26 mouse cellular contexts compared by ENCODE assay signal in genomic region chr6:120725986-120726385, GRCm38 (mm10). TPM values are rescaled to one million over a fixed set of nuclear protein-coding genes. Genes with fewer than 3 reads are reported as not detected.
A peak's percentile ranks its signal among the peaks of the same experiment; 100 is the strongest.
DNase-seq lines count a peak whose midpoint lies in the region; ATAC-seq and TF ChIP-seq lines count a peak whose summit lies in the region.
"Had no signal": no experiment of that assay in that cellular context is flagged by ENCODE, and none has a peak within 500 bp of the region (broad histone marks: within the 10 kb centered on the region; RNA-seq: fewer than 3 reads in every experiment).

No protein-coding gene starts in this region.

- H3K4me1 ChIP-seq in heart, postnatal 0 days (ENCODE audit: control insufficient read depth, insufficient read depth) = no peaks in the 10 kb centered on the region
- no peaks in the 10 kb centered on the region for H3K4me1 ChIP-seq in lung, postnatal 0 days (ENCODE audit: insufficient read depth, low read depth, low read length)
- H3K4me1 ChIP-seq: embryonic facial prominence, embryonic 13.5 days; forebrain, embryonic 12.5 days; hindbrain, embryonic 10.5 days; kidney, embryonic 15.5 days; limb, embryonic 12.5 days; liver, embryonic 12.5 days; midbrain, embryonic 15.5 days had no signal

- ATAC-seq in heart, postnatal 0 days (ENCODE audit: insufficient read depth, low read depth) = no peak
- ATAC-seq in lung, postnatal 0 days = no peak
- ATAC-seq: CD4-positive, CD25-positive, alpha-beta regulatory T cell, adult 4 months; liver, embryonic 12.5 days; midbrain, embryonic 15.5 days had no signal

- intact Hi-C loops in heart, postnatal 25 days (cut with DNase I) = no loop called here

- H3K9ac ChIP-seq in heart, postnatal 0 days (replicated peaks; ENCODE audit: low read depth, low read length) = no peak overlapping the region
- H3K9ac ChIP-seq in lung, postnatal 0 days (replicated peaks; ENCODE audit: low read depth) = no peak overlapping the region
- H3K9ac ChIP-seq: embryonic facial prominence, embryonic 13.5 days; forebrain, embryonic 12.5 days; kidney, embryonic 15.5 days; limb, embryonic 12.5 days; liver, embryonic 12.5 days; midbrain, embryonic 15.5 days had no signal

- no peaks in the 10 kb centered on the region for H3K36me3 ChIP-seq in heart, postnatal 0 days (replicated peaks; ENCODE audit: control insufficient read depth, insufficient read depth, low read length)
- no peaks in the 10 kb centered on the region for H3K36me3 ChIP-seq in lung, postnatal 0 days (ENCODE audit: insufficient read depth, low read length)
- H3K36me3 ChIP-seq: embryonic facial prominence, embryonic 13.5 days; forebrain, embryonic 12.5 days; kidney, embryonic 15.5 days; limb, embryonic 12.5 days; midbrain, embryonic 15.5 days had no signal

- H3K4me2 ChIP-seq in heart, postnatal 0 days (ENCODE audit: low read depth, low read length) = no peak overlapping the region
- H3K4me2 ChIP-seq in lung, postnatal 0 days (replicated peaks; ENCODE audit: low read depth, low read length) = no peak overlapping the region
- H3K4me2 ChIP-seq: embryonic facial prominence, embryonic 13.5 days; forebrain, embryonic 12.5 days; kidney, embryonic 15.5 days; limb, embryonic 12.5 days; liver, embryonic 12.5 days; midbrain, embryonic 15.5 days had no signal

- H3K27ac ChIP-seq in heart, postnatal 0 days (ENCODE audit: low read depth) = no peak overlapping the region
- H3K27ac ChIP-seq in lung, postnatal 0 days (ENCODE audit: low read length) = no peak overlapping the region
- H3K27ac ChIP-seq: embryonic facial prominence, embryonic 13.5 days; forebrain, embryonic 12.5 days; gastrocnemius, adult 2 months; hindbrain, embryonic 10.5 days; kidney, embryonic 15.5 days; limb, embryonic 12.5 days; liver, embryonic 12.5 days; midbrain, embryonic 15.5 days had no signal

- no peaks in the 10 kb centered on the region for H3K27me3 ChIP-seq in heart, postnatal 0 days (ENCODE audit: control insufficient read depth, insufficient read depth, low read length)
- no peaks in the 10 kb centered on the region for H3K27me3 ChIP-seq in lung, postnatal 0 days (replicated peaks; ENCODE audit: insufficient read depth, low read length)
- H3K27me3 ChIP-seq: embryonic facial prominence, embryonic 13.5 days; forebrain, embryonic 12.5 days; kidney, embryonic 15.5 days; limb, embryonic 12.5 days; liver, embryonic 12.5 days; midbrain, embryonic 15.5 days had no signal

- TF ChIP-seq EP300 in heart, postnatal 0 days (IDR thresholded peaks at IDR 0.05; ENCODE audit: low read depth) = no peak
- TF ChIP-seq EP300 in lung, postnatal 0 days (IDR thresholded peaks at IDR 0.05) = no peak

- no peak for TF ChIP-seq CTCF in heart, postnatal 0 days (IDR thresholded peaks at IDR 0.05; ENCODE audit: low read depth)
- TF ChIP-seq CTCF in lung, postnatal 0 days (IDR thresholded peaks at IDR 0.05) = no peak
- TF ChIP-seq CTCF in brain, embryonic 14.5 days (IDR thresholded peaks at IDR 0.05; ENCODE audit: borderline replicate concordance, extremely low read depth, insufficient read depth, insufficient read length) = no peak

- peak; percentile 18 for DNase-seq in adrenal gland, postnatal 10 days
- DNase-seq in adrenal gland, adult 8-10 months = no peak
- peak; percentile 17 for DNase-seq in heart, postnatal 0 days (ENCODE audit: low spot score)
- no peak for DNase-seq in heart, postnatal 25 days (ENCODE audit: low spot score)
- DNase-seq in lung, postnatal 0 days (ENCODE audit: low spot score) = peak; percentile 17
- DNase-seq in lung, postnatal 4 days = no peak
- peak; percentile 16 for DNase-seq in brain, embryonic 14.5 days (ENCODE audit: low read depth)
- DNase-seq in gastrocnemius, postnatal 4 days (ENCODE audit: low spot score in 2 of 2) = no peak
- DNase-seq: embryo, embryonic 11 days; gastrocnemius, adult 2 months; kidney, adult 11 months; kidney, postnatal 36 days; layer of hippocampus, postnatal 36 days; lung, adult 18-20 months; lung, postnatal 36 days; thymus, postnatal 25 days had no signal

- no peak overlapping the region for H3K4me3 ChIP-seq in heart, postnatal 0 days (ENCODE audit: low read depth, low read length)
- no peak overlapping the region for H3K4me3 ChIP-seq in lung, postnatal 0 days (ENCODE audit: low read depth, low read length)
- H3K4me3 ChIP-seq: embryonic facial prominence, embryonic 13.5 days; erythroblast, embryonic 14.5 days; forebrain, embryonic 12.5 days; gastrocnemius, adult 2 months; hindbrain, embryonic 10.5 days; kidney, embryonic 15.5 days; limb, embryonic 12.5 days; liver, embryonic 12.5 days; midbrain, embryonic 15.5 days had no signal

- no peaks in the 10 kb centered on the region for H3K9me3 ChIP-seq in heart, postnatal 0 days (replicated peaks; ENCODE audit: control insufficient read depth, low read length)
- no peaks in the 10 kb centered on the region for H3K9me3 ChIP-seq in lung, postnatal 0 days (ENCODE audit: low read length)
- H3K9me3 ChIP-seq: embryonic facial prominence, embryonic 13.5 days; forebrain, embryonic 12.5 days; hindbrain, embryonic 10.5 days; kidney, embryonic 15.5 days; limb, embryonic 12.5 days; liver, embryonic 12.5 days; midbrain, embryonic 15.5 days had no signal

- no peak for TF ChIP-seq POLR2A in brain, embryonic 14.5 days (IDR thresholded peaks at IDR 0.05; ENCODE audit: borderline replicate concordance, extremely low read depth, insufficient read depth, insufficient read length, poor library complexity, severe bottlenecking)

- 10% methylated on average over 2 of the region's 2 CpGs for WGBS in heart, postnatal 0 days
- 33% methylated on average over 2 of the region's 2 CpGs for WGBS in lung, postnatal 0 days

RNA-seq across cellular contexts. Expression of gene Slc25a18, which starts 47.4 kb away (rescaled TPM):
- under 1 TPM; 0.75 to 0.91 TPM for total RNA-seq in adrenal gland, postnatal 10 days (2021)
- total RNA-seq in adrenal gland, adult 8-10 months (2022) = 1 to 10 TPM in 2 of 4 experiments, under 1 TPM in 2; 0.29 to 1.2 (median 0.78) TPM
- 0.31 TPM in 1 of 2 replicates, not detected in the other for total RNA-seq in heart, postnatal 0 days (2014; rRNA removed; ENCODE audit: low replicate concordance)
- 0.26 and 0.58 TPM in 2 replicates for polyA plus RNA-seq in heart, postnatal 0 days (2015; fragmentation: Nextera tagmentation; extraction: Ambion mirVana)
- total RNA-seq in heart, postnatal 25 days (2021) = under 1 TPM in 1 of 2 experiments, not detected in 1; 0.17 TPM
- 0.45 and 0.56 TPM in 2 replicates for polyA plus RNA-seq in lung, postnatal 0 days (2015; fragmentation: Nextera tagmentation; extraction: Ambion mirVana)
- polyA plus RNA-seq in brain, embryonic 14.5 days (2012; rRNA removed) = 6.1 and 10.1 TPM in 2 replicates
- total RNA-seq in gastrocnemius, postnatal 4 days (2021) = under 1 TPM; 0.44 to 0.64 TPM
- total RNA-seq: megakaryocyte-erythroid progenitor cell, adult 5-6 weeks had no signal
- polyA plus RNA-seq: limb, embryonic 12.5 days had no signal

RNA-seq across cellular contexts. Expression of gene Cecr2, which starts 59.8 kb away (rescaled TPM):
- total RNA-seq in adrenal gland, postnatal 10 days (2021) = 10 to 100 TPM; 15.7 to 29.4 TPM
- 1 to 10 TPM; 5.1 to 6.8 (median 5.7) TPM for total RNA-seq in adrenal gland, adult 8-10 months (2022)
- total RNA-seq in heart, postnatal 0 days (2014; rRNA removed; ENCODE audit: low replicate concordance) = 3.6 and 5.8 TPM in 2 replicates
- polyA plus RNA-seq in heart, postnatal 0 days (2015; fragmentation: Nextera tagmentation; extraction: Ambion mirVana) = 0.87 and 1.1 TPM in 2 replicates
- 10 to 100 TPM; 15.3 to 16.2 TPM for total RNA-seq in heart, postnatal 25 days (2021)
- polyA plus RNA-seq in lung, postnatal 0 days (2015; fragmentation: Nextera tagmentation; extraction: Ambion mirVana) = 3.4 and 3.9 TPM in 2 replicates
- polyA plus RNA-seq in brain, embryonic 14.5 days (2012; rRNA removed) = 9.3 and 10.4 TPM in 2 replicates
- 10 to 100 TPM; 14.4 to 18.9 TPM for total RNA-seq in gastrocnemius, postnatal 4 days (2021)

Comparison
In these comparisons a context has a peak if more than half of its experiments do, and no peak if none do; other contexts are left out.
1. DNase-seq: peak in adrenal gland, postnatal 10 days (single experiment), heart, postnatal 0 days (single experiment), lung, postnatal 0 days (single experiment) and brain, embryonic 14.5 days (single experiment); none in adrenal gland, adult 8-10 months (single experiment), heart, postnatal 25 days (single experiment), lung, postnatal 4 days (0 of 2) and gastrocnemius, postnatal 4 days (0 of 2).